Mouse (Mus musculus) liver, adult 2 months (tissue): ENCODE measurements around the gene Abhd12.

Experiments used
- CTCF ChIP-seq: fragments of 200-500 bp; IDR thresholded peaks from 2 replicates; pipeline ENCODE4 v1.5.1; 2011; ENCODE audit warnings: low read depth, low read length, control low read depth
- POLR2A ChIP-seq: fragments of 200-500 bp; IDR thresholded peaks from 2 replicates; pipeline ENCODE4 v1.6.1; 2011; ENCODE audit warnings: low read length, control low read depth; ENCODE audit not compliant: insufficient read depth; ENCODE audit errors: extremely low read depth

GRCm38 (mm10) chr2:150820720-150821119, 83.8 kb downstream of the Abhd12 start:
- TF ChIP-seq POLR2A (no peak), CTCF (no peak)
